Mouse (Mus musculus): Measurements from ENCODE around the gene Igfbp5.

GRCm38 (mm10) chr1:72830485-72830884 is 44.2 kb downstream of the Igfbp5 start:
- TF ChIP-seq CTCF (conservative IDR thresholded peaks at IDR 0.05; ENCODE audit: low read length): no peak
- TF ChIP-seq NANOG (IDR thresholded peaks at IDR 0.05; ENCODE audit: borderline replicate concordance, low read length): no peak
